Mouse (Mus musculus) megakaryocyte, embryonic 14.5 days (primary cell): Measurements from ENCODE around the gene Hsd17b2.

Experiments used
- FLI1 ChIP-seq: IDR thresholded peaks from 2 replicates; pipeline ENCODE4 v1.6.1; 2012; ENCODE audit warnings: low read length, inconsistent platforms, mixed read lengths
- GATA1 ChIP-seq: IDR thresholded peaks from 3 replicates; pipeline ENCODE4 v1.6.1; 2012; ENCODE audit warnings: mixed read lengths, low read length, inconsistent platforms, borderline replicate concordance

DNA sequence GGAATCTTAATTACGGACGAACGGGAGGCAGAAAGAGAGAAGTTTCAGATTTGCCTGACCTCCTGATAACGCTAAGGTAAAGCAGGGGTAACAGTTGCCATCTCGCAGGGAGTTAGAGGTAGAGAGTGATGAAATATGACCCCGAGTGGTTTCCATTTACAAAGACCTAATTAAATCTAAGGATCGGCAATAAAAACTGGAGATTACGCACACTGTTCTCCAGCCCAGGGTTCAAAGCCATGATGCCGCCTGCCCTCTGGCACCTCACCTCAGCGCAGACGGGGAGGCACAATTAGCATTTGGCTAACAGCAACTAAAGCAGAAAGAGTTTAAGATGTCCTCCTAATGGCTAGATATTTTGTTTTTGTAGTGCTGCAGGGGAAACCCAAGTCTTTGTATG, 31.2 kb upstream of the Hsd17b2 start:
- TF ChIP-seq GATA1 (no peak), FLI1 (no peak)
